Mouse (Mus musculus): ENCODE data around the gene Olfr935.

Olfr935 gene

GRCm38 (mm10) chr9:38999583-38999982 lies at the start of gene Olfr935:
TSS of gene Olfr935 (minus strand) at chr9:38999683.
- DNase-seq: no peak

- DNase-seq: no peak
These were observed 23.8 kb upstream of the Olfr935 start, which contains the start of gene Olfr146 for GRCm38 (mm10) chr9:39023277-39023676. TSS of gene Olfr146 (minus strand) at chr9:39023377.

DNA sequence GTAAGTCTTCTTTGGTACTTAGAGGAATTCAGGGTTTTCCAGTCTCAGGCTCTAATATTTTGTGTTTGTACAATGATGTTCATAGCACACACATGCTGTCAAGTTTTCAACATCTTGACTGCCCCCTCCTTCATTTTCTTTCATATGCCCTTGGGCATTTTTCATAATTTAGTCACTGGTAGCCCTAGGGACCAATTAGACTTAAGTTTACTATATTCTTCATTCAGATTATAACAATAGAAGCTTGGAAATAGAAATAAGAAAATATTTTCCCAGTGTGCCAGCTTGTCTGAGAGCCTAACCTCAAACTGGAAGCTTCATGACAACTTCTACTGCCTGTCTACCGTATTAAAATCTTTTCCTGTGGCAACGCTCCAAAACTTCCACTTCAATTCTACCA lies 11.3 kb downstream of the Olfr935 start, which contains the start of gene Olfr934:
Gene Olfr934 (minus strand): TSS at position 101 of the 400 bp plus-strand sequence.
- no peak for DNase-seq

- no peak for DNase-seq
These were observed 27.5 kb downstream of the Olfr935 start, which contains the start of gene Olfr933 for GRCm38 (mm10) chr9:38972013-38972412. TSS of gene Olfr933 (plus strand) at chr9:38972313.

GRCm38 (mm10) chr9:38954124-38954416 lies 45.4 kb downstream of the Olfr935 start:
- DNase-seq: peak; percentile 13

DNA sequence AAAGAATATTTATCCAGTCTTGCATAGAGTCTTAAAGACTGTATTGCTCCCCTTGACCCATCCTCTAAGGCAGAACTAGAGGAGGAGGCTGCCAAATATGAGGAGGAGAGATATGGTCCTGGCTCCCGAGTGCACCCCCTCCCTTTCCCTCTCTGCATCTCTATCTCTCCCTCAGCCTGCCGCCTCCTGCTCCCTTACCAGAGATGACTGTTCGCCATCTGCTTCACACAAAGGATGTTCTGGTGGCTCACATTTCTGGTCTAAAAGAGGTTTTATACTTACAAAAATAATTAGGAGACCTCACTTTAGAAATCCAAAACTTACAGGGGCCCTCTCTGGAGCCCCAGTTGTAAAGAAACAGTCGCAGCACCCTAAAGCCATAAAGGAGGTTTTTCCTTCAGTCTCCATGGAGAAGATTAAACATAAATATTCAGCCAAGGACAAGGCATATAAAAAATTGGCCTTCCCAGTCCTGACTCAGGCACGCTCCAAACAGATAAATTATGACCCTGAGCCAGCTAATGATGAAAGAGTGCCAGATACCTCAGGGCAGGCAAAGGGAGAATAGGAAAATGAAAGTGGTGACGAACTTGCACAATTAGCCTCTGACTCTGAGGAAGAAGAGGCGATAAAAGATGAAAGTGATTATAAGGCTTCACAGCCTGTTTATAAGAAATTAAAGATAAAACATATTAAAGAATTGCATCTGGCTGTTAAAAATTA lies 45.9 kb downstream of the Olfr935 start:
- no peak for DNase-seq

Measured in kidney, adult 9 months (tissue).